Mouse (Mus musculus) spleen, postnatal 10 days (tissue): ENCODE measurements around the gene Xpc.

Source experiments
- DNase-seq, 2 experiments: peaks; one replicate each; pipeline ENCODE4 v3.0.0; 2021 to 2022; ENCODE audit warnings: low spot score in 2 of 2

Gene Xpc

GRCm38 (mm10) chr6:91525544-91525943, 9.9 kb upstream of the Xpc start:
- no peak for DNase-seq

DNA sequence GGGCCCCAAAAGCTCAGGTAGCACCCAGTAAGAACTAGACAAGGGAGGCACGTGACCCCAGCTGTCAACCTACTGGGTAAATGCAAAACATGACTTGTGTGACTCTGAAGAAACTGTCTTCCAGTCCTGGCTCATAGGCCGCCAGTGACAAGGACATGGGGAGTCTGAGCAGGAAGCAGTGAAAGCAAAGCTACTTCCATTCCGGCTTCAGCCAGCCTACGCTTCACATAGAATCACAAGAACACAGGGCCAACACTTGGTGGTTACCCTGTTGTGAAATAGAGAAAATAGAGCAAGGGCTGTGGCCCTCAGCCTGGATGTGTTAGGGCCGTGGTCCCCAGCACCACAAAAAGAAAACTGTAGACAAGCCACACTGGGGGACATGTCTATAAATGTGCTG, 7.1 kb upstream of the Xpc start:
- no peak for DNase-seq

DNA sequence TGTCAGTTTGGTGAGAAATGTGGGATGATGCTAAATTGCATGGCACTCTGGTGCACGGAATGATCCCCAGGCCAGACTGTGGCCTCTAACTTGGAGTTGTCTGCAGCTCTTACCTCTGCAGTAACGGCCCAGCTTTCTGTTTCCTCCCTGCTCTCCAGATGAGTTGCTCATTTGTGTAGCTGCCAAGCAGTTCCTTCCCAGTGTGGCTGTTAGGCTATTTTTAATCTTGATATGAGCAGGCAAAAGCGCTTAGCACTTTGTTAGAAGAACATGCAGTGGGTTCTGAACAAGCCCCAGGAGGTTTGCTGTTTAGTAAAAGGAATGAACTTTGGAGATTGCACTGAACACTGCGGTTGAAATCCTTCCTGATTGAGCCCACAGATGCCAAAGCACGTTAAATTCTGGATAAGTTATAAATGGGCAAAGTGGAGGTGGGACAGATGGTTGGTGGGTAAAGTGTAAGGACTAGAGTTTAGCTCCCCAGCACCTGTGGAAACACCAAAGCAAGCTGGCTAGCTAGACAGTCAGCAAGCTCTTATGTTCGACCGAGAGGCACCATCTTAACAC, 2.8 kb upstream of the Xpc start:
- no peak for DNase-seq

GRCm38 (mm10) chr6:91514737-91515362, 838 bp downstream of the Xpc start:
- no peak for DNase-seq

DNA sequence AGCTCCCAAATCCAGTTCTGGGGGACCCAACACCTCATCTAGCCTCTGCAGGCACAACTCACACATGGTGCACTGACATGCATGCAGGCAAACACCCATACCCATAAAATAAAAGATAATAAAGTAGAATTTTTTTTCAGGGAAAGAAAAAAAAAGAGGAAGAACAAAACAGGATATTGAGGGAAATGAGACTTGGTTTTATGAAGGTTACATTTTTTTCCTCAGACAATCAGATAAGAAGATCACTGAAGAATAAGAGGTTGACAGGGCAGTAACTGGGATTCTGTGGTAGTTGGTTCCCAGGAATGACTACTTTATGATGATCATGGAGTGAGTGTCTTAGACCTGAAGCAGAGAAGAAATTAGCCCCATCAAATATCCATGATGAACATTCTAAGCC, 1.6 kb downstream of the Xpc start:
- DNase-seq, result no peak

DNA sequence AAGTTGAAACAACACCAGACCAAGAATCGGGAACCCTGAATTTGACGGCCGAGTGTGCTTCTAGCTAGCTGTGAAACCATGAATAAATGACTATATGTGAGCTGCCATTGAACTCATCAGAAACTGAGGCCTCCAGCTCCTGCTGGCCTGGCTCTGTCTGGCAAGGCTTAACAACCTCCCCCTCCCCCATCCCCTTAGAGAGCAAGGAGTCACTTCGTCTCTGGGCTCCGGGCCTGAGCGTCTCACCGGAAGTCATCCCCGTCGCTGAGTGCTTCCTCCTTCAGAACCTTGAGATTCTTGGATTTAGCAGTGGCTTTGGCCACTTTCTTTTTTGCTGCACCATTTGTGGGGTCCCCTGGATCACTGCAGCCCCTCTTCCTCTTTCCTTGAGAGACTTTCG, 5.5 kb downstream of the Xpc start:
- no peak for DNase-seq

DNA sequence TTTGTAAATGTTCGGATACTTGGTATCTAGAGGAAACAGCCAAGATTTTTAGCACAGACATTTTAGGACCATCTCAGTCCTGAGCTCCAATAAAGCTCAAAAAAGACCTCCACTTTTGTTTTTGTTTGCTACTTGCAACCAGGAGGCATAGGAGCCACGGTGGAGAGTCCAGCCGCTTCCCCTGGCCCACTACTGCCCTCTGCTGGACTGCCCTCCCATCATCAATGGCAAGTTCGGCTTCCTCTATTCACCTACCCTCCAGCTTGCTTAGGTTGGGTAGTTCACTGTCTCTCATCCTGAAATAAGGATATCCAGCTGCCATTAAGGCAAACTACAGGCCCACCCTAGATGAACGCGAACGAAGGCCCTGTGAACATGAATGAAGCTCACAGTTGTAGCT, 6.4 kb downstream of the Xpc start:
- peak; percentile 62 to 88 for DNase-seq

GRCm38 (mm10) chr6:91508041-91508440, 7.6 kb downstream of the Xpc start:
- no peak for DNase-seq

DNA sequence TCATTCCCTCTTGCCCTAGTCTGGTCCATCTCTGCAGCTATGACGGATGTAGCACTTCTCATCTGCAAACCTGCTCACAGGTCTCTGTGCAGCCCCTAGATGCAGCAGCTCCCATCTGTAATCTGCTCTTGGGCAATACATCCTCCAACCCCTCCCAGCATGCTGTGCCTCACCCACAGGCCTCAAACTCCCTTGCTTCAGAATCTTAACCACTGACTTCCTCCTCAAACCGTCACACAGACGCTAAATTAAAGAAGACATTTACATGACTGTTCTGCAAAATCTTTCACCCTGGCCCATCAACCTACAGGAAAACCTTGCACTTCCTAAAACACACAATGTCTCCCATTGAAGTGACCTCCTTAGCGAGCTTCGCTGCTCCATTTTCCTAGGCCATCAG, 9.7 kb downstream of the Xpc start:
- no peak for DNase-seq

DNA sequence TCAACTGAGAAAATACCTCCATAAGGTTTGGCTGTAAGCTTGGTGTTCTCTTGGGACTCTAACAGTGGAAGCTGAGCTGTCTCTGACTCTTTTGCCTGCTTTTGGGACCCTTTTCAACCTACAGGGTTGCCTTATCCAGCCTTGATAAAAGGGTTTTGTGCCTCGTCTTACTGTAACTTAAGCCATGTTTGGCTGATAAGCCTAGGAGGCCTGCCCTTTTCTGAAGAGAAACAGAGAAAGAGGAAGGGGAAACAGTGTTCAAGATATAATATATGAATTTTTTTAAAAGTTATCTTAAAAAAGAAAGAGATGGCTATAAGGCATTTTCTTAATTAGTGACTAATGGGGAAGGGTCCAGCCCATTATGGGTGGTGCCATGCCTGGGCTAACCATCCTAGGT, 12.4 kb downstream of the Xpc start:
- DNase-seq, result no peak

- no peak for DNase-seq
These were observed 21.2 kb downstream of the Xpc start for GRCm38 (mm10) chr6:91494526-91494925.

- DNase-seq, result no peak
These were observed 22.6 kb downstream of the Xpc start for GRCm38 (mm10) chr6:91493053-91493452.

GRCm38 (mm10) chr6:91491004-91491403, 24.7 kb downstream of the Xpc start:
- DNase-seq, result no peak

GRCm38 (mm10) chr6:91489872-91490271, 25.8 kb downstream of the Xpc start:
- no peak for DNase-seq

DNA sequence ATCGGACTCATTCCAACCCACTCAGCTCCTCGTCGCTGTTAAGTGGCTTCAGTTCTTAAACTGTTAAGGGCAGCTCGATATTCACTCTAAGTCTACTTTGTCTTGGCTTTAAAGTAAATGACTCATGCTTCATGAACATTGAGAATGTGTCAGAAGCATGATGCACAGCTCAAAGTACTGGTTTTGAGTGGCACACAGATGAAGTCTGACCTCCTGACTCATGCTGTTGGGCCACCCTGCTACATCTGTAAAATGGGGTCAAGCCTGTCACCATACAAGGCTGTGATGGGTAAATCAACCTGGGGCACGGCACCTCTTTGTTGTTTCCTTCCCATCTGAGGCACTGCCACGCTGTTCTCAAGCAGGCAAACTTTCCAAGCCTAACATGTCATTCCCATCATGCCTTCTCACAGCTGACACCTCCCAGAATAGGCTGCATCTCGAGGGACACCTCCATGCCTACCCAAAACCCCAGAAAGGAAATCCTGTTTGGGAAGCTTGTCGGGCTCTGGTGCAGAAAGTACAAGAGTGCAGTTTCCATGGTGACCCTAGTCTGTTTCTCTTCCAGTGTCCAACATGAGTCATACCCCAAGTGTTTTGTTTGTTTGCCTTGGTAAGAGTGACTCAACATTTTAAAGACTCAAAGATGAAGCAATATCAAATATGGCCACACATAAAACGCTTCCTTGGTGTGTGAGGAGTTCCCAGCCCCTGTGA, 27.0 kb downstream of the Xpc start:
- no peak for DNase-seq

DNA sequence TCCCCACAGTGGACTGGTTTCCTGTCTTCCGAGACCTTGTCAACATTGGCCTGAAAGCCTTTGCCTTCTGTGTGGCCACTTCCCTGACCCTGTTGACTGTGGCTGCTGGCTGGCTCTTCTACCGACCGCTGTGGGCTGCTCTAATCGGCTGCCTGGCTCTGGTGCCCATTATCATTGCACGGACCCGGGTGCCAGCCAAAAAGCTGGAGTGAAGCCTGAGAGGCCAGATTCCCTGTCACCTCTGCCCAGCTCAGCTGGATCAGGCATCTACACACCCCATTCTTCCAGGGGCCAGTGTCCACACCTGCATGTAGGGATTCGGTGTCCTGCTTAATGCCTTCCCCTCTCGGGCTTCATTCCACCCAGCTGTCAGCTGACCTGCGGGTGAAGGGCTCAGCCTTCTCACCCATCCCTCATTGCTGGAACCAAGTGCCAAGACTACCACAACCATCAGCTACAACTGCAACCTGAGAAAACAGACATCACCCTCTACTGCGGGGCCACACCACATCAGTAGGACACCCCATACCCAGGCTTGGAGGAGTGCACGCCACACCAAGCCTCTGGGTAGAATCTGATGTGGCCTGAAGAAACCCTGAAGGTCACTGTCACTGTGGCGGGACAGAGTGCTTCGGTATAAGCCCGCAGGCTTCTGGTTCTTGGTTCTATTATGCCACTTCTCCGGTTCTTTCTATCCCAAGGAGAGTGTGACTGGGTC, 28.8 kb downstream of the Xpc start:
- DNase-seq, result no peak

DNA sequence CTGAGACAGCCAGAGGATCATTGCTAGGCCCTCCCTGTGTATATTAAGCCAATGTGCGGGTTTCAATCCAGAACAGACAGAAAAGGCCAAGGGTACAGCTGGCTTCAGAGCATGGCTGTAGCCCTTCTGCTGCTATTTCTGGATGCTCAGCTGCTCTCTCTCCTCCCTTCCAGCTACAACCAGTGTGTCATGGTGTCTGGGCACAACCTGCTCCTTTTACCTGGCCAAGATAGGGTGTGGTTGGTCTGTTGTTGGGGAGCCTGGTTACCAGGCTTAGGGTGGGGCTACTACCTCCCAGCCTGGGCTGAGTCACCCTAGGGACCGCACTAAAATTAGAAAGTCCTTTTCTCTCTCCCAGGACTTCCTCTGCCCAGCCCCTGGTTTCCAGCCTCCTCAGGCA, 32.3 kb downstream of the Xpc start:
- DNase-seq, result no peak

- DNase-seq, result no peak
These were observed 39.1 kb downstream of the Xpc start for GRCm38 (mm10) chr6:91476541-91476940.

DNA sequence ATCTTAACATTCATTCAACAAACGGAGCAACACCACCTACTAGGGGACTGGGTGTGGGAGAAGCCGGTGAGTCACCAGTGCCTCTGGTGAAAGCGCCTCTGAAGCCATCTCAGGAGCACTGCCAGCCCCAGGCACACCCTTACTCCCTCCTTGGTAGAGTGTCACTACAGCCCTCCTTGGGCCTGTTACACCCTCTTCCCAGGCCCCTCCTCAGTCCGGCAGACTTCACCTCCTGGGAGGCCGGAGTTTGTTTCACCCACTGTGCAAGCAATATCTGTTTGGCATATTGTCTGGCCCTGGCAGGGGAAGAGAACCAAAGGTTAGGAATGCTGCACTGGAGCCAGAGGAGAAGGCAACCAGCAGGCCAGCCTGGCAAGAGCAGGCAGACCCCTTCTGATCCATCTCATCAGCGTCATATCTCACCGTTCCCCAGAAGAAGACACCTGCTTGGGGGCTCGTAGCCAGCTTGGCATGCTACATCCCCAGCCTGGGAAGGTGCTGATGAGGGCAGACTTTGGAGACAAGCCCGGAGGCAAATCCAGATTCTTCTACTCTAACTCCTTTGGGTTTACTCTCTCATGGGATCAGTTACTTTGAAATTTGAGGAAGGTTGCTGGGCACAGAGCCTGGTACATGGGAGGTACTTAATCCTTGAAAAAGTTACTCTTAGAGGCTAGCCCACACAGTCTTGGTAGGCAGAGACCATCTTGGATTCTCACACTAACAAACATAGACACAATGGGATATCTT, 41.1 kb downstream of the Xpc start:
- no peak for DNase-seq

DNA sequence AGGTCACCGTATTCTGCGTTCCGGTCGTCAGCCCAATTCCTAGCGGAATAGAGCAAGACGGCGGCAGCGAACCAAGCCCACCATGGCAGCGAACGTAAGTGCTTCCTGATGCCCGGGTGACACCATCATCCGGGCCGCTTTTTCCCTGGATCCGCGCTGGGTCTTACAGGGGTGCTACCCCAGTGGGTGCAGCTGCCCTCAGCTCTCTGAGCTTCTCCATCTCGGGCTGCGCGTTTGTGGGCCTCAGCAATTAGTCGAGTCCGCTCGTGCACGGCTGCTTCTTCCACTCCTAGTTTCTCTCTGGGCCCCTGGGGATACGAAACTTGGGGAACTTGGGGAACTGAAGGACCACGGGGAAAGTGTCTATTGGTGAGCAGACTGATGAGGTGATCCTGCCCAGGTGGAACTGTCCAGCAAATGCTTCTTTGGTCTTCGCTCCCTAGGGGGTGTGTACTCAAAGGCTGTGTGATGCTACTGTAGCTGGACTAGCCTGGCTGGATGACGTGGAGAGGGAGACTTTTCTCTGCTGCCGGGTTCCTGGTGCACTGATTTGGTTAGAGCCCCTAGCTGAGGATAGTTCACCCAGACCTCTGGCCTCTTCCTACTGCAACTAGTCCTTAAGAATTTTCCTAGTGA, 41.8 kb downstream of the Xpc start:
- DNase-seq, result no peak
